In genomic region chr2:165782324-165782723, GRCm38 (mm10) we compare ENCODE assay signal across 8 mouse cellular contexts.
A peak's percentile ranks its signal among the peaks of the same experiment; 100 is the strongest.
DNase-seq lines count a peak whose midpoint lies in the region; ATAC-seq and TF ChIP-seq lines count a peak whose summit lies in the region.

No protein-coding gene starts in this region.

- DNase-seq in kidney, adult 11 months = peak; percentile 68
- peak; percentile 87 for DNase-seq in embryo, embryonic 11 days
- peak; percentile 67 to 85 for DNase-seq in heart, adult 2 months
- peak; percentile 86 for DNase-seq in limb, embryonic 14.5 days (ENCODE audit: low spot score)
- peak; percentile 17 to 54 for DNase-seq in monocyte, adult 2 months (ENCODE audit: low read depth in 1 of 2, low spot score in 2 of 2)
- peak; percentile 36 to 66 for DNase-seq in spleen, adult 2 months (ENCODE audit: low read depth in 1 of 2, low spot score in 2 of 2)

- H3K9ac ChIP-seq in kidney, embryonic 14.5 days (ENCODE audit: low read depth, low read length) = no peak overlapping the region
- H3K9ac ChIP-seq in heart, adult 2 months (ENCODE audit: low read depth, low read length) = no peak overlapping the region
- H3K9ac ChIP-seq in kidney, embryonic 15.5 days = no peak overlapping the region
- no peak overlapping the region for H3K9ac ChIP-seq in limb, embryonic 14.5 days (ENCODE audit: low read depth, low read length, severe bottlenecking)

- WGBS in kidney, embryonic 14.5 days = 33% methylated on average over 5 of the region's 5 CpGs
- 28% methylated on average over 5 of the region's 5 CpGs for WGBS in heart, adult 2 months
- 32% methylated on average over 5 of the region's 5 CpGs for whole genome bisulfite sequencing in kidney, embryonic 15.5 days
- 42% methylated on average over 5 of the region's 5 CpGs for WGBS in limb, embryonic 14.5 days
- whole genome bisulfite sequencing in spleen, adult 2 months = 26% methylated on average over 5 of the region's 5 CpGs

- no peak overlapping the region for H3K27ac ChIP-seq in kidney, embryonic 14.5 days (ENCODE audit: low read depth, low read length)
- no peak overlapping the region for H3K27ac ChIP-seq in heart, adult 2 months
- H3K27ac ChIP-seq in kidney, embryonic 15.5 days = no peak overlapping the region
- H3K27ac ChIP-seq in limb, embryonic 14.5 days (replicated peaks; ENCODE audit: low read depth, low read length) = no peak overlapping the region
- H3K27ac ChIP-seq in spleen, adult 2 months (ENCODE audit: insufficient read depth, low read length) = no peak overlapping the region

- intact Hi-C loops in heart, adult 2 months (cut with DNase I) = loop anchor here (5.0 to 10.0 kb wide), 2 partner anchors 265 to 782 kb away; no protein-coding TSS in a partner anchor

- no peak for ATAC-seq in kidney, embryonic 14.5 days (ENCODE audit: low FRiP score, low TSS enrichment)
- peak; percentile 14; the same call in 1 of the 2 replicates for ATAC-seq in kidney, embryonic 15.5 days (replicated peaks; ENCODE audit: low FRiP score)
- ATAC-seq in limb, embryonic 14.5 days (ENCODE audit: low FRiP score, low read depth) = 0 out of 2 replicates have a peak, but pooled peaks have one; percentile 11

- TF ChIP-seq EP300 in heart, adult 2 months (IDR thresholded peaks at IDR 0.05; ENCODE audit: insufficient read depth, low read depth, low read length) = peak; percentile 54; the same call in 1 of the 2 replicates

- no peaks in the 10 kb centered on the region for H3K79me2 ChIP-seq in heart, adult 2 months (replicated peaks; ENCODE audit: control insufficient read depth, insufficient read depth, low read length)

- no peak for TF ChIP-seq POLR2A in heart, adult 2 months (IDR thresholded peaks at IDR 0.05; ENCODE audit: insufficient read depth, low read depth, low read length)
- TF ChIP-seq POLR2A in limb, embryonic 14.5 days (IDR thresholded peaks at IDR 0.05; ENCODE audit: borderline replicate concordance, extremely low read depth, insufficient read depth, insufficient read length) = peak; percentile 19; the same call in 1 of the 2 replicates
- TF ChIP-seq POLR2A in spleen, adult 2 months (IDR thresholded peaks at IDR 0.05; ENCODE audit: low read depth, low read length) = no peak

- no peaks in the 10 kb centered on the region for H3K9me3 ChIP-seq in kidney, embryonic 14.5 days (ENCODE audit: control insufficient read depth, low read length)
- H3K9me3 ChIP-seq in kidney, embryonic 15.5 days (replicated peaks) = no peaks in the 10 kb centered on the region
- no peaks in the 10 kb centered on the region for H3K9me3 ChIP-seq in limb, embryonic 14.5 days (ENCODE audit: control insufficient read depth, low read length)

- peaks cover 3% of the 10 kb centered on the region; the same call in 1 of the 2 replicates for H3K4me1 ChIP-seq in kidney, embryonic 14.5 days (ENCODE audit: control insufficient read depth, insufficient read depth, low read length)
- peaks cover 1% of the 10 kb centered on the region; the same call in 1 of the 2 replicates for H3K4me1 ChIP-seq in heart, adult 2 months (ENCODE audit: control insufficient read depth, insufficient read depth, low read length)
- peaks cover 17% of the 10 kb centered on the region for H3K4me1 ChIP-seq in kidney, embryonic 15.5 days
- no peaks in the 10 kb centered on the region for H3K4me1 ChIP-seq in limb, embryonic 14.5 days (ENCODE audit: control insufficient read depth, insufficient read depth, low read length)
- no peaks in the 10 kb centered on the region for H3K4me1 ChIP-seq in spleen, adult 2 months (ENCODE audit: control insufficient read depth, insufficient read depth, insufficient read length)

- TF ChIP-seq CTCF in heart, adult 2 months (IDR thresholded peaks at IDR 0.05) = no peak
- peak; percentile 95 for TF ChIP-seq CTCF in spleen, adult 2 months (IDR thresholded peaks at IDR 0.05; ENCODE audit: extremely low read depth, insufficient read depth, insufficient read length, insufficient replicate concordance)

- H3K4me3 ChIP-seq in kidney, embryonic 14.5 days (ENCODE audit: low read length) = no peak overlapping the region
- H3K4me3 ChIP-seq in heart, adult 2 months = no peak overlapping the region
- H3K4me3 ChIP-seq in kidney, embryonic 15.5 days (replicated peaks) = no peak overlapping the region
- H3K4me3 ChIP-seq in limb, embryonic 14.5 days (replicated peaks; ENCODE audit: low read length) = no peak overlapping the region
- H3K4me3 ChIP-seq in spleen, adult 2 months (ENCODE audit: extremely low read depth, insufficient read depth, insufficient read length) = no peak overlapping the region

- H3K27me3 ChIP-seq in kidney, embryonic 14.5 days (ENCODE audit: control insufficient read depth, insufficient read depth, low read length) = no peaks in the 10 kb centered on the region
- no peaks in the 10 kb centered on the region for H3K27me3 ChIP-seq in heart, adult 2 months (ENCODE audit: control insufficient read depth, insufficient read depth, low read length)
- H3K27me3 ChIP-seq in kidney, embryonic 15.5 days = no peaks in the 10 kb centered on the region
- H3K27me3 ChIP-seq in limb, embryonic 14.5 days (ENCODE audit: control insufficient read depth, insufficient read depth, low read length) = no peaks in the 10 kb centered on the region
- no peaks in the 10 kb centered on the region for H3K27me3 ChIP-seq in spleen, adult 2 months (ENCODE audit: control insufficient read depth, insufficient read depth, low read length)

- H3K36me3 ChIP-seq in kidney, embryonic 14.5 days (ENCODE audit: control insufficient read depth, insufficient read depth, low read length) = peaks cover 40% of the 10 kb centered on the region
- H3K36me3 ChIP-seq in heart, adult 2 months (ENCODE audit: control insufficient read depth, insufficient read depth, low read length) = no peaks in the 10 kb centered on the region
- peaks cover 58% of the 10 kb centered on the region for H3K36me3 ChIP-seq in kidney, embryonic 15.5 days
- peaks cover 49% of the 10 kb centered on the region for H3K36me3 ChIP-seq in limb, embryonic 14.5 days (ENCODE audit: control insufficient read depth, insufficient read depth, low read length)
- peaks cover 33% of the 10 kb centered on the region for H3K36me3 ChIP-seq in spleen, adult 2 months (ENCODE audit: control insufficient read depth, insufficient read depth, low read length)

- H3K4me2 ChIP-seq in kidney, embryonic 14.5 days (replicated peaks; ENCODE audit: low read depth, low read length) = no peak overlapping the region
- no peak overlapping the region for H3K4me2 ChIP-seq in kidney, embryonic 15.5 days
- H3K4me2 ChIP-seq in limb, embryonic 14.5 days (replicated peaks; ENCODE audit: low read depth, low read length, severe bottlenecking) = no peak overlapping the region

Comparison
In these comparisons a context has a peak if more than half of its experiments do, and no peak if none do; other contexts are left out.
1. DNase-seq: peak in every context shown above with its lines; median percentile 87 in embryo, embryonic 11 days; 86 in limb, embryonic 14.5 days; 76 in heart, adult 2 months; 68 in kidney, adult 11 months; 51 in spleen, adult 2 months; 36 in monocyte, adult 2 months.